Comparison of ENCODE assay signal across 13 mouse cellular contexts in genomic region chr6:108240754-108241153, GRCm38 (mm10). TPM values are rescaled to one million over a fixed set of nuclear protein-coding genes. Genes with fewer than 3 reads are reported as not detected.
A peak's percentile ranks its signal among the peaks of the same experiment; 100 is the strongest.
DNase-seq lines count a peak whose midpoint lies in the region; ATAC-seq lines count a peak whose summit lies in the region.
"Had no signal": no experiment of that assay in that cellular context is flagged by ENCODE, and none has a peak within 500 bp of the region (broad histone marks: within the 10 kb centered on the region; RNA-seq: fewer than 3 reads in every experiment).

No protein-coding gene starts in this region.

- DNase-seq in MN1 (ENCODE audit: low spot score): peak; percentile 67
- peak; percentile 67 to 89 for DNase-seq in adrenal gland, adult (ENCODE audit: inconsistent age in 2 of 2, low spot score in 1 of 2)
- DNase-seq in right cerebral cortex, postnatal 4 days: no peak
- DNase-seq: cerebellum, adult 2 months; heart, adult 2 months; heart, postnatal 14 days; kidney, adult 11 months had no signal

- H3K27me3 ChIP-seq in kidney, embryonic 16.5 days (ENCODE audit: insufficient read depth, low read length): no peaks in the 10 kb centered on the region
- H3K27me3 ChIP-seq in kidney, embryonic 14.5 days (ENCODE audit: control insufficient read depth, insufficient read depth, low read length): no peaks in the 10 kb centered on the region
- no peaks in the 10 kb centered on the region for H3K27me3 ChIP-seq in embryonic facial prominence, embryonic 12.5 days
- H3K27me3 ChIP-seq: CH12.LX; lung, embryonic 15.5 days had no signal

- no peak overlapping the region for H3K4me3 ChIP-seq in kidney, embryonic 16.5 days (ENCODE audit: low read length)
- no peak overlapping the region for H3K4me3 ChIP-seq in kidney, embryonic 14.5 days (ENCODE audit: low read length)
- no peak overlapping the region for H3K4me3 ChIP-seq in embryonic facial prominence, embryonic 12.5 days
- H3K4me3 ChIP-seq: heart, adult 2 months; lung, embryonic 15.5 days had no signal

- WGBS in kidney, embryonic 16.5 days: 54% methylated on average over 5 of the region's 5 CpGs
- 52% methylated on average over 5 of the region's 5 CpGs for WGBS in kidney, embryonic 14.5 days
- 26% methylated on average over 5 of the region's 5 CpGs for WGBS in embryonic facial prominence, embryonic 12.5 days

- 0 out of 2 replicates have a peak, but pooled peaks have one; percentile 5 for ATAC-seq in kidney, embryonic 16.5 days (ENCODE audit: low FRiP score, low TSS enrichment)
- no peak for ATAC-seq in kidney, embryonic 14.5 days (ENCODE audit: low FRiP score, low TSS enrichment)
- 0 out of 2 replicates have a peak, but pooled peaks have one; percentile 61 for ATAC-seq in embryonic facial prominence, embryonic 12.5 days (ENCODE audit: insufficient number of reproducible peaks, insufficient read depth, low FRiP score, low TSS enrichment)
- no peak for ATAC-seq in frontal cortex, adult (ENCODE audit: low TSS enrichment)

- no peak overlapping the region for H3K4me2 ChIP-seq in kidney, embryonic 16.5 days (replicated peaks; ENCODE audit: low read depth, low read length)
- no peak overlapping the region for H3K4me2 ChIP-seq in kidney, embryonic 14.5 days (replicated peaks; ENCODE audit: low read depth, low read length)
- no peak overlapping the region for H3K4me2 ChIP-seq in embryonic facial prominence, embryonic 12.5 days (replicated peaks)
- H3K4me2 ChIP-seq: lung, embryonic 15.5 days had no signal

- H3K9me3 ChIP-seq in kidney, embryonic 16.5 days (ENCODE audit: low read length): no peaks in the 10 kb centered on the region
- H3K9me3 ChIP-seq in kidney, embryonic 14.5 days (ENCODE audit: control insufficient read depth, low read length): no peaks in the 10 kb centered on the region
- H3K9me3 ChIP-seq in embryonic facial prominence, embryonic 12.5 days: no peaks in the 10 kb centered on the region
- H3K9me3 ChIP-seq: lung, embryonic 15.5 days had no signal

- H3K4me1 ChIP-seq in kidney, embryonic 16.5 days (ENCODE audit: insufficient read depth, low read length): peaks cover 29% of the 10 kb centered on the region
- peaks cover 21% of the 10 kb centered on the region for H3K4me1 ChIP-seq in kidney, embryonic 14.5 days (ENCODE audit: control insufficient read depth, insufficient read depth, low read length)
- peaks cover 48% of the 10 kb centered on the region for H3K4me1 ChIP-seq in embryonic facial prominence, embryonic 12.5 days

- H3K9ac ChIP-seq in kidney, embryonic 16.5 days (replicated peaks; ENCODE audit: low read length): no peak overlapping the region
- no peak overlapping the region for H3K9ac ChIP-seq in kidney, embryonic 14.5 days (ENCODE audit: low read depth, low read length)
- H3K9ac ChIP-seq in embryonic facial prominence, embryonic 12.5 days: no peak overlapping the region
- H3K9ac ChIP-seq: lung, embryonic 15.5 days had no signal

- peaks cover 4% of the 10 kb centered on the region for H3K36me3 ChIP-seq in kidney, embryonic 16.5 days (ENCODE audit: insufficient read depth, low read length)
- H3K36me3 ChIP-seq in kidney, embryonic 14.5 days (ENCODE audit: control insufficient read depth, insufficient read depth, low read length): no peaks in the 10 kb centered on the region; the same call in 1 of the 2 replicates
- H3K36me3 ChIP-seq in embryonic facial prominence, embryonic 12.5 days: no peaks in the 10 kb centered on the region
- H3K36me3 ChIP-seq: lung, embryonic 15.5 days had no signal

- no peak overlapping the region for H3K27ac ChIP-seq in kidney, embryonic 16.5 days (ENCODE audit: low read length)
- no peak overlapping the region for H3K27ac ChIP-seq in kidney, embryonic 14.5 days (ENCODE audit: low read depth, low read length)
- H3K27ac ChIP-seq in embryonic facial prominence, embryonic 12.5 days: 0 out of 2 replicates have a peak overlapping the region, but pooled peaks have one; percentile 19
- H3K27ac ChIP-seq: heart, adult 2 months; lung, embryonic 15.5 days had no signal

RNA-seq across cellular contexts. Expression of gene Itpr1, which starts 27.9 kb away (rescaled TPM):
- polyA plus RNA-seq in kidney, embryonic 16.5 days (2015; fragmentation: Nextera tagmentation; extraction: Ambion mirVana): 24.6 and 25.2 TPM in 2 replicates
- polyA plus RNA-seq in kidney, embryonic 14.5 days (2014; fragmentation: Nextera tagmentation; extraction: Ambion mirVana): 13.8 and 22.4 TPM in 2 replicates
- 11.9 and 12.5 TPM in 2 replicates for polyA plus RNA-seq in embryonic facial prominence, embryonic 12.5 days (2016; fragmentation: Nextera tagmentation; extraction: Ambion mirVana)

RNA-seq across cellular contexts. Expression of gene Sumf1, which starts 55.4 kb away (rescaled TPM):
- polyA plus RNA-seq in kidney, embryonic 16.5 days (2015; fragmentation: Nextera tagmentation; extraction: Ambion mirVana): 27.1 and 27.7 TPM in 2 replicates
- 16.6 and 26.8 TPM in 2 replicates for polyA plus RNA-seq in kidney, embryonic 14.5 days (2014; fragmentation: Nextera tagmentation; extraction: Ambion mirVana)
- polyA plus RNA-seq in embryonic facial prominence, embryonic 12.5 days (2016; fragmentation: Nextera tagmentation; extraction: Ambion mirVana): 22.3 and 22.7 TPM in 2 replicates

Comparison
In these comparisons a context has a peak if more than half of its experiments do, and no peak if none do; other contexts are left out.
1. ATAC-seq: peak in kidney, embryonic 16.5 days (single experiment) and embryonic facial prominence, embryonic 12.5 days (single experiment); none in kidney, embryonic 14.5 days (single experiment) and frontal cortex, adult (single experiment).